Mouse (Mus musculus) kidney, postnatal 10 days (tissue): Measurements from ENCODE around the gene Ikzf3.

Experiments
- DNase-seq: peaks from one replicate; pipeline ENCODE4 v3.0.0; 2021; ENCODE audit warnings: mixed read lengths

Gene Ikzf3

DNA sequence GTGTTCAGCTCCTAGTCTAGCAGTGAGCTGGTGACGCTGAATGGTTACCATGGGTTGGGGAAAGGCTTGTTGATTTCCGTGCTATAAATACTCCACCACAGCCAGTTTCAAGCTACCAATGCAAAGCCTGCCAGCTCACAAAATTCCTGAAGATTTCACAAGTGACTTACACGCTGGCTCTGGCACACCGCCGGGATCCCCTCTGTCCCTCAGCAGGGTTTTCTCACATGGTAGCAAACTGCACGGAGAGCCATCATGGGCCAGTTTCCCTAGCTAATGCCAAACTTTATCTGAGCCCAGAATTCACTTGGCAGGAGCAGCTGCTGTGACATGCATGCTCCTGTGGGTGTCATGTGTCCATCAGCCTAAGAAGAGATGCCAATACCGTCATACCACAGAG is 36.4 kb downstream of the Ikzf3 start:
- DNase-seq: peak; percentile 8

GRCm38 (mm10) chr11:98504926-98505325 is 40.9 kb downstream of the Ikzf3 start:
- DNase-seq: no peak

GRCm38 (mm10) chr11:98497388-98498288 is 48.2 kb downstream of the Ikzf3 start:
- DNase-seq: peak; percentile 10

- no peak for DNase-seq
These were observed 50.6 kb downstream of the Ikzf3 start for GRCm38 (mm10) chr11:98495176-98495719.

DNA sequence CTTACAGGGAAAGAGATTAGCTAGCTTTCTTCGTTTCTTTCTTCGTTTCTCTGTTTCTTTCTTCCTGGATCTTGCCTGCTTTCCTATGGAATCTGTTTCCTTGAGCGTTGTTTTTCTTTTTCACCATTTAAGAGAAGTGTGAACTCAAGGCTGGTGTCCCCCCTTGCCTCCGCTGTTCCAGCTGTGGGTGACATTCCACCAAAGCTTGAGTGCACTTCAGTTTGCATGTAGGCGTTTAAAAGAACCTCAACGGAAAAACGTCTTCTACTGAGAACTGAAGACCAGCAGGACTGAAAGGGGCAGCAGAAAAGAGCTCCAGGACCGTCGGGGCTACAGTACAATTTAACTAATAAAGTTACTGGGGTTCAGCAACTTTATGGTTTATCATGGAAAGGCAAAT is 52.4 kb downstream of the Ikzf3 start:
- DNase-seq: no peak

- DNase-seq: no peak
These were observed 52.9 kb downstream of the Ikzf3 start for GRCm38 (mm10) chr11:98492959-98493358.

DNA sequence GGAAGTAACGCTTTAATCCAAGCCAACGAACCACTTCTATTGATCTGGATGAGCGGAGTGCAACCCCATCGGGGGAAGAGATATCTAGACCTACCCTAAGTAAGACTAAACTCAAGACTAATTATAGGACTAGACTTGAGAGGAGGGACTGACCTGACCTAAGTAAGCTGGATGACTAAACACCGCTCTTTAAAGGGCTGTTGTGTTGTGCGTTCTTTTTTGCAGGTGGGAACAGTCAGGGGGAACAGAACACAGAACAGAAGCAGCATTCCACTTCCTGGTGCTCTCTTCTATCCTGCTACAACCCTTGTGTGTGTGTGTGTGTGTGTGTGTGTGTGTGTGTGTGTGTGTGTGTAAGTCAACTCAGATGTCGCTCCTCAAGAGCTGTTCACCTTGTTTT is 54.3 kb downstream of the Ikzf3 start:
- DNase-seq: no peak

DNA sequence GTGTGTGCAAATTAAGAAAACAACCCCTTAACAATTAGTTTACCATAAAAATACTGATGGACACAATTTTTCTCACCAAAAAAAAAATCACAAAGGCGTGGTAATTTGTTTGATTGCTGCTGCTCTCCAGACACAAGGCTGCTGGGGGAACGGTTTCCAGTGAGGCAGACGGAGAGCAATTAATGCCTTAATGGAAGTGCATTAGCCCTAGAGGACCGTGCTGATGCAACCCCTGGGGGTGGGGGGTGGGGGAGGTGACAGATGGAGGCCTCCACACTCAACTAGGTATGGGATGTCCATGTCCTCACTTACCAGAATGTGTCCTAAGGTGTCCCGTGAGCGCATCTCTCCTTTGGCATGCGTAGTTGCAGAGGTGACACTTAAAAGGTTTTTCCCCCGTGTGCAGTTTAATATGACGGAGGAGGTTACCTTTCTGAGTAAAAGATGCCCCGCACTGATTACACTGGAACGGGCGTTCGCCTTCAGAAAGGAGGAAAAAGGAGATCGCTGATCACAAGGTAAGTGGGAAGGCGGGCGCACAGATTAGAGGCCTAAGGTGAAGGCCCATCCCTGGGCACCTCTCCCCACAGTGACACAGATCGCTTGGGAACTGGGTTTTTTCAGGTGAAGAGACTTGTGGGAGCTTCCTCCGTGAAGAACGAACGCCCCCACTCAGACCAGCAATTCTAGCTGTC is 57.1 kb downstream of the Ikzf3 start:
- no peak for DNase-seq

DNA sequence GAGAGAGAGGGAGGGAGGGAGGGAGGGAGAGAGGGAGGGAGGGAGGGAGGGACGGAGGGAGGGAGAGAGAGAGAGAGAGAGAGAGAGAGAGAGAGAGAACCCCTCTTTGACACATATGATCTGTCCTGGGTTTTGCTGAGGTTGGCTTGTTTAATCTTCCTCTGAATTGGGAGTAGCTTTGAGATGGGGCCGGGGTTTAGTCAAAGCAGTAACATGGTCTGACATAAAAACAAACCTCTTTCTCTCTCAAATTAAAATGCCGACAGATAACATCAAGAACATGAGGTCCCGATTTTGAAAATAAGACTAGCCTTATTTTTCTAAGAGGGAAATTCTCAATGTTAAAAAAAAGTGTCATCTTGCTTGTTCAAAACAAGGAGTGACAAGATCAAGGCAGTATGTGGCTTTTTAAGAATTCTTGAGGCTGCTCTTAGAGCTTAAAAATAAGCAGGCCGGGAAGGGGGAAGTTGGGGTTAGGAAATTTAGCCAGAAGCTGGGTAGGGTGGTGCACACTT is 58.2 kb downstream of the Ikzf3 start:
- no peak for DNase-seq

DNA sequence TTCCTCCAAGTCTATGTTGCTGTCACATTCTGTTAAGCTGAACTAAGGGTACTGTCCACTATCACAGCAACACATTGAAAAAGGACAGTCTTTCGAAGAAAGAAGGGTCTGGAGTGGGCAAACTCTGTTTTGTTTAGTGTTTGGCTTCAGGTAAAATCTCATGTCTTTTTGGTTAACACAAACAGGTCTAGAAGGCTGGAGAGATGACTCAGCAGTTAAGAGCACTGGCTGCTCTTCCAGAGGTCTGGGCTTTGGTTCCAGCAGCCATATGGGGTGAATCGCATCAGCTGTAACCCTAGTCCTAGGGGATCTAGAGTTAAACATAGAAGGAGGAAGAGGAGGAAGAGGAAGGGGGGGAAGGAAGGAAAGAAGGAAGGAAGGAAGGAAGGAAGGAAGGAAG is 60.1 kb downstream of the Ikzf3 start:
- DNase-seq: no peak

DNA sequence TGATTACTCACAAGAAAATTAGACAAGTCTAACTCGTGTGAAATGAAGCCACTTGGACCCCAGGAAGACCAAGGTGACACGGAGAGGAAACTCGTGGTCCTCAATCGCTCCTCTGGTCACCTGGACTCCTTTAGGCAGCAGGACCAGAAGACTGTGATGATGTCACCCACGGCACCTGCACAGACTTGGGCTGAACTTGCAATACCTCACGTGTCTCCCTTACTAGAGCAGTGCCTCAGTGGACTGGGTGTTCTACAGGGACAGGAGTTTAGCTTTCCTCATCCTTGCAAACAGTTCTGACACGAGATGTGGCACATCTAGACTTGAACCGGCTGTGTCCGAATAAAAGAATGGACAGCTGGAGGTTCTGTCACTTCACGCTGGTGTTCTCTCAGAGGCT is 63.8 kb downstream of the Ikzf3 start:
- DNase-seq: no peak

- no peak for DNase-seq
These were observed 64.6 kb downstream of the Ikzf3 start for GRCm38 (mm10) chr11:98481231-98481630.

DNA sequence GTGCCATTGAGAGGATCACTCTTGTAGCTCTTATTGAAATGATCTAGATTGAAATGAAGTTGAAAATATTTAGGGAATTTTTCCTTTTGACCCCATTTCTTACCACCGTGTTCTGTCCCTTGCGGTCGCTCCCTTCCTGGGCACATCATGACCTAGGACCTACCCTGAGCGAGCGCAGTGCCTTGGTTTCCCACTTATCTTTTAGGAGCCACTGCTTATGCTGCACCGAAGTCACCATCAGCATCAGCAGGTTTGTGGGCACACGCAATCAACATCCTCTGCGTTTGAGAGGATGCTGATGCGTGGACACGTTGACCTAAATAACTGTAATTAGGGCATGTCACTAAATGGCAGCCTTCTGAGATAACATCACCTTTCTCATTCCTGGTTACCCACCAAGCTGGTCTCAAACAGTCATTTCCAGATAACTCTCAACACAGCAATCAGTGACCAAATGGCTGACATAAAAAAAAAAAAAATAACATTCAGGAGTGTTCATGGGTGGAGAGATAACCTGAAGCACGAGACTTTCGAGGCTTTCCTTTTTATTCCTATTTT is 65.8 kb downstream of the Ikzf3 start:
- DNase-seq: no peak

DNA sequence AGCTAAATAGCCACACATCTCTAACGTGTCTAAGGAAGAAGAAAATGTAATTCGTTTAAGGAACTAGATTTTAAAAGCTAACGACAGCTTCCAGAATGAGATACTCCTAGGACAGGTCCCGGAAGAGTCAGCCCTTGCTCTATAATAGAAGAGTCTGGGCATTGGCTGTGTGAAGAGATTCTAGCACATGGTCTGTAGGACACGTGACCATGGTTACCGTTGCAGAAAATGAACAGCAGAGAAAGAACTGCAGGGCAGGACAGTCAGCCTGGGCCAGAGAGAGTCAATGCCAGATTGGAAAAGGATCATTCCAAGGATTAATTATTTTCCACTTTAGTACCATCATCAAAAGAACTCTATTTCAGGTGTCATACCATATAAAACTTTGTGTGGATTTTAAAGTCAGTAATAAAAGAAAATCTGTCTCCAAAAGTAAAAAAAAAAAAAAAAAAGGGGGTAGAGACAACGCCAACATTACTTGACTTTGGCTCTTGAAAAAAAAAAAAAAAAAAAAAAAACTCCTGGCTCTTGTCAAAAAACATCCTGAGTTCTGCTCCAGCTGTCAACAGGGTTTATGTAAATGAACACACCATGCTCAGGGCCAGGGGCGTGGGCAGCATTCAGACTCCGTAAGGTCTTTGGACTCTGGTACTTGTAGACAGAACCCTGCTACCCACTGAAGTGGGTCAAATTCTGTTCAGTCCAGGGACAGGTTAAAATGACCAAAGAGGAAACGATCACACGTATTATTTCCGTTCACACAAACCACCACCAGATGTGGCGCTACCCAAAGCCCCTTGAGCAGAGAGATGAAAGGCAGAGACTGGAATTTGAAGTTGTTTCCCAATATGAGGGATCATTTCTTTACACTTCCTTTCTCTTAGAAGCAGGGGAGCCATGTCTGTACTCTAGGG is 66.5 kb downstream of the Ikzf3 start:
- DNase-seq: no peak

- no peak for DNase-seq
These were observed 68.7 kb downstream of the Ikzf3 start for GRCm38 (mm10) chr11:98477011-98477701.

- DNase-seq: no peak
These were observed 69.4 kb downstream of the Ikzf3 start for GRCm38 (mm10) chr11:98476434-98476807.

- DNase-seq: no peak
These were observed 70.0 kb downstream of the Ikzf3 start for GRCm38 (mm10) chr11:98475630-98476433.

- no peak for DNase-seq
These were observed 70.9 kb downstream of the Ikzf3 start for GRCm38 (mm10) chr11:98474967-98475366.

DNA sequence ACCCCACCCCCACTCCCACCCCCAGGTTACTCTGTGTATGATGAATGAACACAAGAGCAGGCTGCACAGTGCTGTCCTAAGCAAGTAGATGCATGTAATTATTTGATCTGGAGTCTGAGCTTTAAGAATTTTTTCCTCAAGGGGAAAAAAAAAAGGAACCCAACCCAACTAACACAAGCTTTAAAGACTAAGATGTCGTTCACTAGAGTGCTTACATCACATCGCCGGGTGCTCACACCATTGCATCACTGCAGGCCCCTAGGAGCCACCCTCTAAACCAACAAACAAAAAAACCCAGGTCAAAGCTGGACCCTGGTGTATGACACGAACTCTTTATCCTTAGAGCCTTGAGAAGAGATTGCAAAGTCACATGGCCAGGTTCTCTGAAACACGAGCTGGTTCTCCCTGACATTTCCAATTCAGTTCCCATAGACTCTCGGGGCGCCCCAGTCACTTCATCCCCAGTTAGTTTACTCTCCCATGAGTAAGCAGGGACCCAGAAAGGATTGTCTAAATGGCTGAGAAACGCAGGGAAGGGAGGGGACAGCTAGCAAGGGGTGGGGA is 71.8 kb downstream of the Ikzf3 start:
- DNase-seq: no peak

GRCm38 (mm10) chr11:98472696-98473095 is 73.1 kb downstream of the Ikzf3 start:
- no peak for DNase-seq
